24 mouse cellular contexts compared by ENCODE assay signal in genomic region chr11:11644303-11644702, GRCm38 (mm10). TPM values are rescaled to one million over a fixed set of nuclear protein-coding genes. Genes with fewer than 3 reads are reported as not detected.
"Had no signal": no experiment of that assay in that cellular context is flagged by ENCODE, and none has a peak within 500 bp of the region (broad histone marks: within the 10 kb centered on the region; RNA-seq: fewer than 3 reads in every experiment).

No protein-coding gene starts in this region.

- H3K27me3 ChIP-seq: liver, embryonic 15.5 days; lung, embryonic 15.5 days; midbrain, embryonic 12.5 days; midbrain, embryonic 15.5 days; neural tube, embryonic 12.5 days; stomach, embryonic 15.5 days had no signal

- H3K4me1 ChIP-seq: liver, embryonic 15.5 days; lung, embryonic 15.5 days; midbrain, embryonic 12.5 days; midbrain, embryonic 15.5 days; neural tube, embryonic 12.5 days; stomach, embryonic 15.5 days had no signal

- H3K4me2 ChIP-seq: liver, embryonic 15.5 days; lung, embryonic 15.5 days; midbrain, embryonic 12.5 days; midbrain, embryonic 15.5 days; neural tube, embryonic 12.5 days; stomach, embryonic 15.5 days had no signal

- DNase-seq: liver, postnatal 0 days; lung, adult 2 months; lung, postnatal 14 days; lung, postnatal 36 days; right cerebral cortex, postnatal 14 days; thymus, adult 2 months; thymus, postnatal 25 days; thymus, postnatal 4 days had no signal

- H3K36me3 ChIP-seq: liver, embryonic 15.5 days; lung, embryonic 15.5 days; midbrain, embryonic 12.5 days; midbrain, embryonic 15.5 days; neural tube, embryonic 12.5 days; stomach, embryonic 15.5 days had no signal

- ATAC-seq: liver, postnatal 0 days; lung, postnatal 0 days; midbrain, embryonic 15.5 days had no signal

- H3K4me3 ChIP-seq: liver, embryonic 15.5 days; lung, embryonic 15.5 days; midbrain, embryonic 12.5 days; midbrain, embryonic 15.5 days; neural tube, embryonic 12.5 days; stomach, embryonic 15.5 days had no signal

- H3K9ac ChIP-seq: liver, embryonic 15.5 days; liver, postnatal 0 days; lung, embryonic 15.5 days; midbrain, embryonic 12.5 days; midbrain, embryonic 15.5 days; neural tube, embryonic 12.5 days; stomach, embryonic 15.5 days had no signal

- H3K9me3 ChIP-seq: liver, embryonic 15.5 days; lung, embryonic 15.5 days; midbrain, embryonic 12.5 days; midbrain, embryonic 15.5 days; neural tube, embryonic 12.5 days; stomach, embryonic 15.5 days had no signal

- H3K27ac ChIP-seq: liver, embryonic 15.5 days; lung, embryonic 15.5 days; macrophage; midbrain, embryonic 12.5 days; midbrain, embryonic 15.5 days; neural tube, embryonic 12.5 days; stomach, embryonic 15.5 days; stomach, postnatal 0 days had no signal

RNA-seq across cellular contexts. Expression of gene 4930512M02Rik, which starts 16.7 kb away (rescaled TPM):
- total RNA-seq: megakaryocyte progenitor cell, adult 5-6 weeks; midbrain, postnatal 0 days; monocyte, adult 5-6 weeks; neutrophil, adult 5-6 weeks had no signal
- polyA plus RNA-seq: liver, embryonic 15.5 days; liver, postnatal 0 days; lung, adult 2 months; lung, embryonic 15.5 days; lung, postnatal 0 days; macrophage; midbrain, embryonic 12.5 days; midbrain, embryonic 15.5 days; midbrain, postnatal 0 days; neural tube, embryonic 12.5 days; neural tube, embryonic 14.5 days; spleen, adult 2 months; stomach, embryonic 15.5 days; stomach, postnatal 0 days; thymus, adult 2 months; urinary bladder, adult 2 months had no signal
